Mouse (Mus musculus): ENCODE data around the gene Crk. TPM values are rescaled to one million over a fixed set of nuclear protein-coding genes. Genes with fewer than 3 reads are reported as not detected.
A peak's percentile ranks its signal among the peaks of the same experiment; 100 is the strongest.

Gene Crk
- polyA plus RNA-seq, 1 experiment, result 91.0 TPM

DNA sequence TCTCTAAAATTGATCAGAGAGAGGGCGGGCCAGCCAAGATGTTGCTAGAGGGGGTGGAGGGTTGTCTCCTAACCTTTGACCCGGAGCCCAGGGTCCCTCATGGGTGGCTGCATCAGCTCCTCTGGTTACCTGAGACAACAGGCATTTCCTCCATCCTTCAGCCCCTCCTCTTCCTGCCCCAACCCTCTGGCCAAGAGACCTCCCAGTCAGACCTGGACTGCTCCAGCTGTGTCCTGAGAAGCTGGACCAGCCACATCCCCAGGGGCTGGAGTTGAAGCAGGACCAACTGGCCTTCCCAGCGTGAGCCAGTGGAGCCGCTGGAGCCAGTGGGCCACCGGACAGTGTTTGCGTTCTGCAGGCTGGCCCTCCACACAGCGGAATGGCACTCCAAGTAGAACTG lies 28.7 kb upstream of the Crk start, which contains the start of gene Myo1c:
Gene Myo1c, plus strand, starts transcription at position 194 of the 400 bp plus-strand sequence.
- no peak for DNase-seq (ENCODE audit: low read depth)
- TF ChIP-seq POLR2A (IDR thresholded peaks at IDR 0.05; ENCODE audit: borderline replicate concordance, extremely low read depth, insufficient read depth, insufficient read length, poor library complexity, severe bottlenecking), result no peak
- TF ChIP-seq CTCF (IDR thresholded peaks at IDR 0.05; ENCODE audit: borderline replicate concordance, extremely low read depth, insufficient read depth, insufficient read length), result no peak

GRCm38 (mm10) chr11:75650958-75651425 lies 28.1 kb upstream of the Crk start:
- no peak for DNase-seq (ENCODE audit: low read depth)
- TF ChIP-seq POLR2A (IDR thresholded peaks at IDR 0.05; ENCODE audit: borderline replicate concordance, extremely low read depth, insufficient read depth, insufficient read length, poor library complexity, severe bottlenecking) (no peak), CTCF (IDR thresholded peaks at IDR 0.05; ENCODE audit: borderline replicate concordance, extremely low read depth, insufficient read depth, insufficient read length) (no peak)

- DNase-seq (ENCODE audit: low read depth), result peak; percentile 69
- TF ChIP-seq POLR2A (IDR thresholded peaks at IDR 0.05; ENCODE audit: borderline replicate concordance, extremely low read depth, insufficient read depth, insufficient read length, poor library complexity, severe bottlenecking) (0 out of 2 replicates have a peak, but pooled peaks have one; percentile 33), CTCF (IDR thresholded peaks at IDR 0.05; ENCODE audit: borderline replicate concordance, extremely low read depth, insufficient read depth, insufficient read length) (no peak)
Measured at GRCm38 (mm10) chr11:75651426-75652221, 27.4 kb upstream of the Crk start.

DNA sequence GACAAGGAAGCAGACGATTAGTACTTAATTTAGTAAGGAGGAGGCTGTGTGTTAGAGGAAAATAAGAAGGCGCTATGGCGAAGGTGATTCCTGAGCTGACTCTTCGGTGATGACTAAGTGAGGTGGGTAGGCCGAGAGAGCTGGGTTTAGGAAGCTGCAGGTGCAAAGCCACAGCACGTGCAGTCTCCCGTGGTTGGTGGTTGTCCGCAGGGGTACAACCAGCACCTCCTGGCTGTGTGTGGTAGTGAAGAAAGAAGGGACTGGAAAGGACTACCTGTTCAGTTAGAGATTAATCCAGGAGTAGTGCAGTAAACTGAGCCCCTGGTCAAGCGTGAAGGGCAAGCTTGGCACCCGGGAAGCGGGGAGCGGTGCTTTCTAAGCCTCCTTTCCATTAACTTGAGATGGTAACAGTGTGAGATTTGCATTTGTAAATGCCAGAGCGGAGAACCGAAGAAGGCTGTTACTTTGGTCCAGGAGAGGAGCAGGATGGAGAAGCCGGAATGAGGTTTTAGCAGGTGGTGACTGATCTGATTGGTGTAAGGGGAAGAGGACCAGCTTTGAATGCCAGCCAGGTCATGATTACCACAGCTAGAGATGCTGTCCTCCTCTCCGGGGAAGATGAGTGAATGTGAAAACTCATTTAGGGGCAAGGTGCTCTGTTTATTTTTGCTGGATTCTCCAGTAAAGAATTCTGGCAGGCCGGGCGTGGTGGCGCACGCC lies 26.7 kb upstream of the Crk start:
- DNase-seq (ENCODE audit: low read depth), result no peak

DNA sequence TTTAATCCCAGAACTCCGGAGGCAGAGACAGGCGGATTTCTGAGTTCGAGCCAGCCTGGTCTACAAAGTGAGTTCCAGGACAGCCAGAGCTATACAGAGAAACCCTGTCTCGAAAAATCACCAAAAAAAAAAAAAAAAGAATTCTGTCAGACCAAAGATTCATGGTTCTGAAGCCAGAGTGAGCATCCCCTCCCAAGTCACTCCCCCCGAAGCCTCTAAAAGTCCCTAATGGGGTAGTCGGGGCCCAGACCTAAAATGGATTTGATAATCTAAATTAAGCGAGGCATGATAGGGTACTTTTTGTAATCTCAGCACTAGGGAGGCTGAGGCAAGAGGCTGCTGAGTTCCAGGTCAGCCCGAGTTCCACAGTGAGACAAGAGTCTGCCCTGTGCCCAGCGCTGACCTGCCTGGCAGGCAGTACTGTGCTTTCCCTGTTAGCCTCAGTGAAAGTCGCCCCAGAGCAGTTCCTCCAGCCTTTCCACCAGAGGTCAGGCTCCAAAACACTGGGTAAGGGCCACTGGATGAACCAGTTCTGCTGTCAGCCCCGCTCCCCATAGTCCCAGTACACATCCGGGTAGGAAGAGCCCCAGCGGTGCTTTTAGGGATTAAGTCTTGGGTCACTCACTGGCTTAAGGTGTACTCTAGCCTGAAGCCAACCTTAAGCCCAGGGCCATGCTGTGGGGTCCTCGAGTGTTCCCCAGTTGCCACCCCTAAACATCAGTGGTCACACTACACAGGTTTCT lies 25.9 kb upstream of the Crk start:
- no peak for TF ChIP-seq CTCF (IDR thresholded peaks at IDR 0.05; ENCODE audit: borderline replicate concordance, extremely low read depth, insufficient read depth, insufficient read length)
- TF ChIP-seq POLR2A (IDR thresholded peaks at IDR 0.05; ENCODE audit: borderline replicate concordance, extremely low read depth, insufficient read depth, insufficient read length, poor library complexity, severe bottlenecking), result no peak
- no peak for DNase-seq (ENCODE audit: low read depth)

More for the DNA sequence above, 26.7 kb upstream of the Crk start:
- TF ChIP-seq CTCF (IDR thresholded peaks at IDR 0.05; ENCODE audit: borderline replicate concordance, extremely low read depth, insufficient read depth, insufficient read length) (no peak), POLR2A (IDR thresholded peaks at IDR 0.05; ENCODE audit: borderline replicate concordance, extremely low read depth, insufficient read depth, insufficient read length, poor library complexity, severe bottlenecking) (no peak)

DNA sequence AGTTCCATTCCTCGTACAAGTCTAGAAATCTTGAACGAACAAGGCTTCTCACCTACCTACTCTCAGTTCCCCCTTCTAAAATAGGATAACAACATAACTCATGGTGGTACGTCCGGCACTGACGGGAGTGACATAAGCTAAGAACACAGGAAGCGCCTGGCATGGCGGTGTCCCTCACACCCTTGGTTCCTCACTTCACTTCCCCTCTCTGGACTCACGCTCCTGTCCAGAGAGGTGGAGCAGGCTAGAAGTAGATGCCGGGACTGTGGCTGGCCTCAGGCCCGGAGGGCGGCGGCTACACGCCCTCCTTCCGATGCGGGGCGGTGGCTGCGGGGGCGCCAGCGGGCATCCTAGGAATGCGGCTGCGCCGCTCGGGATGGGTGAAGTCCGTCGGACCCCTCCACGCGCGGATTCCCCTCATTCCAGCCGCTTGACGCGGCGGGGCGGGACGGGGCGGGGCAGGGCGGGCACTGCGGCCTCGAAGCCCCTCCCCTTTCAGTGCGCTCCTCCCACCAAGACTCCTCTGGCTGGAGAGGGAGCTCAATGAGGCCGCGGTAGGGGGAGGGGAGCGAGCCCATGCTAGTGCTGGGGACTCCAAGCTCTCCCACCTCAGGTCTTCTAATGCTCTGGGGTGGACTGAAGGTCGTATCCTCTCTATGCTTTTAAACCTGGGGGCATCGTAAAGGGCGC lies 25.1 kb upstream of the Crk start:
- TF ChIP-seq CTCF (IDR thresholded peaks at IDR 0.05; ENCODE audit: borderline replicate concordance, extremely low read depth, insufficient read depth, insufficient read length) (no peak), POLR2A (IDR thresholded peaks at IDR 0.05; ENCODE audit: borderline replicate concordance, extremely low read depth, insufficient read depth, insufficient read length, poor library complexity, severe bottlenecking) (no peak)
- peak; percentile 85 for DNase-seq (ENCODE audit: low read depth)

DNA sequence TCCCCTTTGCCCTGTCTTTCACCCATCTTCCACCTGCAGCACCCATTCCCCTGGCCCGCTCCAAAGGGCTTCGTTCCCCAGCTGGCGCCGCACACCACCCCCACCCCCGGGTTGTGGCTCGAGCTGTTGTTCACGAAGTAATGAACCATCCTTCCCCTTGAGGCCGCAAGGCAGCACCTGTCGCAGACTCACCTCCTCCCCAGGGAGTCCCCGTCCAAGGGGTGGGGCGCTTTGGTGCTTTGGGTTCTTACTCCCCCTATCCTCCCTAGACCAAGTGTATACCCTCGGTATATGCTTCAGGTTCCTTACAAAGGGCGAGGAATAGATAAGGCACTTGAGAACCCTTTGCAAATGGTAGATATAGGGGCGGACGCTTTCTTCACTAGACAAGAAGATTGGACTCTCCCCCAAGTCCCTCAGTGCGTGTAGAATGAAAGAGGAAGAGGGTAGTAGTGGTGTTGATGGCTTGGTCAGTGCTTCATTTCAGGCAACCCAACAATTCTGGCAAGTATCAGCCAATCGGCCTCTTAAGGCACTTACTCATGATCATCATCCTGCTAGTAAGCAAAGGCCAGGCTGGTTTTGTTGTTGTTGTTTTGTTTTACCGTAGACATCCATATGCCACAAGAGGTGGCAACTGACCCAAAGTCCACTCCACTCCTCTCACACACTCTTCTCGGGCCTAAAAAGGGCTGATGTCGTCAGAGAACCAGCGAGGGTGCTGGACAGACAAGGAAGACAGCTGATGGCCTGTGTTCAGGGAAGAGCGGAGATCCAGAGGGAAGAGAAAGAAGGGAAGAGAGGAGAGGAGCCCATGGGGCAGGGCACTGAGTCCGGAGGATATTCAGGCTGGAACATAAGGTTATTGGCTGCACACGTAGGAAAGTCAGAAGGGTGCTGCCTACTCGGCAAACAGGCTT lies 24.3 kb upstream of the Crk start:
- no peak for DNase-seq (ENCODE audit: low read depth)
- no peak for TF ChIP-seq POLR2A (IDR thresholded peaks at IDR 0.05; ENCODE audit: borderline replicate concordance, extremely low read depth, insufficient read depth, insufficient read length, poor library complexity, severe bottlenecking)
- no peak for TF ChIP-seq CTCF (IDR thresholded peaks at IDR 0.05; ENCODE audit: borderline replicate concordance, extremely low read depth, insufficient read depth, insufficient read length)

DNA sequence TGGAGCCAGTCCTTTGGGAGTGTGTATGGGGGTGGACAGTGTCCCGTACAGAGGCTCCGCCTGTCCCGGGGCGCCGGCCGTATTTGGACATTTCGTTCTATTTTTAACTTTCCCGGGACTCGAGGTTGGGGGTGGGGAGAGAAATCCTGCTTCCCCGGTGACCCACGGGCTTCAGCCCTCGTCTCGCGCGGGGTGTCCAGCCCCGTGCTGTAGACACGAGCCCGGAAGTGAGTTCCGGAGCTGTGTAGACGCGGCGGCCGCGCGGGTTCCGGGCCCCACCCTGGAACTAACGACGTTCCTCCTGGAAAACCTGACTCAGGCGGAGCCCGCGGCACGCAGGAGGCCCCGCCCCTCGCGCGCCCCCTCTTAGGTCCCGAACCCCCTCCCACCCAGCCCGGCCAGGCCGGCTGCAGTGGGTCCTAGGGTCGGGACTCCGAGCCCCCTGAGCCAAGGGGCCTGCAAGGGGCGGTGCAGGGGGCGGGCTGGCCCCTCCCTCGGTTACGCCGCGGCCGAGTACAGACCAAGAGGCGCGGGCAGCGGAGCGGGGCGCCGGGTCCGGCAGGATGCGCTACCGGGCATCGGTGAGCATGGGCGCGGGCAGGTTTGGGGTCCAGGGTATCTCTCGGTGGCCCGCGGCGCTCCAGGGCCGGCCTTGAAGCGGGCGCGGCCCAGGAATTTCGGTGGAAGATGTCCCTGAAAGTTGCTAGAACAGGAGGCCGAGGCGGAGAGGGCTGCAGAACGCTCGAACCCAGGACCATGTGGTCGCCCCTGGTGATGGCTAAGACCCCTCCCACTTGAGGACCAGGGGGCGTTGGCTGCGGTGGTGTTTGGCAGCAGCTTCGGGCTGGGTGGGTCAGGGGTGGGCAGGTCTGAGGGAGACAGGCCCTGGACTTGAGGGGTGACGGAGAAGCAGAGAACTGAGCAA lies 23.2 kb upstream of the Crk start:
- DNase-seq (ENCODE audit: low read depth), result peak; percentile 59
- 0 out of 2 replicates have a peak, but pooled peaks have one; percentile 4 for TF ChIP-seq POLR2A (IDR thresholded peaks at IDR 0.05; ENCODE audit: borderline replicate concordance, extremely low read depth, insufficient read depth, insufficient read length, poor library complexity, severe bottlenecking)
- TF ChIP-seq CTCF (IDR thresholded peaks at IDR 0.05; ENCODE audit: borderline replicate concordance, extremely low read depth, insufficient read depth, insufficient read length), result no peak

All from brain, embryonic 14.5 days (tissue).